Mouse (Mus musculus): ENCODE measurements around the gene Gpr183.

The Gpr183 gene

GRCm38 (mm10) chr14:121964990-121965389 is at the start of gene Gpr183:
TSS of gene Gpr183 (minus strand) at chr14:121965195.
- no peak for DNase-seq (ENCODE audit: low spot score)

GRCm38 (mm10) chr14:122013417-122013951 is 48.5 kb upstream of the Gpr183 start:
- DNase-seq (ENCODE audit: low spot score), result no peak

DNA sequence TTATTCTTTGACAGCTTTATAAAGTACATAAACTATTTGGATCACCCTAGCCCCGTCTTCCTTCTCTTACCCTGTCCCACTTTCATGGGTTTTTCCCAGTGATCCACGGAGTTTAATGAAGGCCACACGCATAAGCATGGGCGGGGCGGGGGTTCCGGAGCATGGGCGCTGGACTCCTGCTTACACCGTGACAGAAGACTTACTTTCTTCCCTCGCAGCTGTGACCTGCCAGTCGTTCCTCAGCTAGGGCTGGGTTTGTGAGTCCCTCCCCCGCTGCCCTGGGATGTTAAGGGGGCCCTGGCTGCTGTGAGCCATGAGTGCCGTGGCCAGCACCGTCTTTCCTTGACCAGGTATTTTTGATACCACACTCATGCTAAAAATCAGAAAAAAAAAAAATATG is 47.8 kb upstream of the Gpr183 start:
- no peak for DNase-seq (ENCODE audit: low spot score)

- no peak for DNase-seq (ENCODE audit: low spot score)
Observed at GRCm38 (mm10) chr14:122012193-122012592, 47.2 kb upstream of the Gpr183 start.

DNA sequence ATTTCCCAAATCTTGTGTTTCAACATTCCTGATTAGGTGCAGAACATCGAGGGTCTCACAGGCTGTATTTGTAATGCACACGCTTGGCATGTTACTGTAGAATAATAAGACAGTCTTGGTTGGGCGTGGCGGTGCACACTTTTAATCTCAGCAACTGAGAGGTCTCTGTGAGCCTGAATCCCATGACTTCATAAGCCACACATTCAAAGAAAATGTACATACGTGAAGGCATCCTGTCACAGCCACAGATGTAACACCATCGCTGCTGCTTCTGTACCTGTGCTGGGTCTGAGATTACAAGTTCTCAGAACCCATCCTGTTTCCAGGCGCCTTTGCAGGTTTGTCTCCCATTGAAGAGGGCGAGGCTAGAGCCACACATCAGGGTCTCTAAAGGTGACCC is 46.8 kb upstream of the Gpr183 start:
- DNase-seq (ENCODE audit: low spot score), result no peak

DNA sequence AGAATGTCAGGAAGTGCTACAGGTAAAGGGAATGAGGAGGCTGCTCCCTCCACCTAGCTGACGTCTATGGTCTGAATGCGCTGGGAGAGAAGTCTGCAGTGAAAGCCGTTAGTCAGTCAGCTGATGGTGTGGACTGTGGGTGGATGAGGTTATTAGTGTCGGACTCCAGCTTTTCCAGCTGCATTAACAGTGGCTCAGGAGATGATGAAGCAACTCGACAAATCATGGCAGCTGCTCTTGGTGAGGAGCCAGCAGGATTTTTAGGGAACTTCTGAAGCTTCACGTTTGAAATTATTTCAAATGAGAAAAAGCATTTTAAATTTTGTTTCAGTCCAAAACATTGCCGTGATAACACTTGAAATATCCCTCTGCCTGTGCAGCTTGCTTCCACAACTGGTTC is 45.3 kb upstream of the Gpr183 start:
- DNase-seq (ENCODE audit: low spot score), result no peak

GRCm38 (mm10) chr14:122009502-122009901 is 44.5 kb upstream of the Gpr183 start:
- DNase-seq (ENCODE audit: low spot score), result no peak

DNA sequence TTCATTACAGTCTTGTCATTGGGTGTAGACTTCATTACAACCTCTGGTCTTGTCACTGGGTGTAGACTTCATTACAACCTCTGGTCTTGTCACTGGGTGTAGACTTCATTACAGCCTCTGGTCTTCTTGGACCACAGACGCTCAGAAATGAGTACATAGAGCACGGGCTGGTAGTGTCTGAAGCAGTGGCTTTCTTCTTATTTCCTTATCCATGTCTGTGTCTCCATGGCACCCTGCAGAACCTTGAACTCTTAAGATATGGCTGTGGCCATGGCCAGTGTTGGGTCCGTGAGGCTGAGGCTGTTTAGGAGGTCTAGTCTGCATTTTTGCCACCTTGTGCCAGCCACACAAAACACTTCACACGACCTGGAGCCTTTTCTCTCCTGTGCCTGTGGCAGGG is 43.3 kb upstream of the Gpr183 start:
- DNase-seq (ENCODE audit: low spot score), result no peak

DNA sequence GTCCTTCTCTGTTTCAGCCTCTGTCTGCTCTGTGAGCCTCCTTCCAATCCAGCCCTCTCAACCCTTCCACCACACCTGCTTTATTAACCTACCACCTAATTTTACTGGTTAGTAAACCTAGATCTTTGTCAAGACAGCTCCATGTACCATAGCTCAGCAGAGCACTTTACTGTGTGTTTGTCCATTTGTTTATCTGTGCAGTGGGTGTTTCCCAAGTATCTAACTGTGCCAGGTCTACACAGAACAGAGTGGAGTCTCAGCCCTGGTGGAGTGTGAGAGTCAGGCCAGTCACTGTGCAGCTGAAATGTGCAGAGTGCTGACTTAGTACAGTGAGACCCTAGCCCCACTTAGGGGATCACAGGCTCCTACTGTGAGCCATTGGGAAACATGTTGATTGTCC is 38.8 kb upstream of the Gpr183 start:
- no peak for DNase-seq (ENCODE audit: low spot score)

GRCm38 (mm10) chr14:122002224-122002623 is 37.2 kb upstream of the Gpr183 start:
- no peak for DNase-seq (ENCODE audit: low spot score)

- DNase-seq (ENCODE audit: low spot score), result no peak
Observed at GRCm38 (mm10) chr14:122000346-122001105, 35.5 kb upstream of the Gpr183 start.

DNA sequence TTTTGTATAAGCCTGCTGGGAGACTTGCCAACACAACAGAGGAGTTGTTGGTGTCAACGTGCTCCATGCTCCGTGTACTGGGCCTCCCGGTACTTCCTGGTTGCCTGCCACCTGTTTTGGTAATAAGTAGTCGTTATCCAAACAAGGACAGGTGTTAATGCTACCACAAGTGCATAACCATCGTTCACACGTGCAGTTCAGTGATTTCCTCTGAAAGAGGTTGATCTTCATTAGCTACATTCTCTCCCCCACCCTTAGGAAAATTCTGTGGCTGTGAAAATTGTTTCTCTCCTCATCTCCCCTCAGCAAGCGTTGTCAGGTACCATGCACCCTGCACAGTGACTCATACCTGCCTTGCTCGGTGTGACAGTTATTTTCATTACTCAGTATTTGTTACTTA is 34.5 kb upstream of the Gpr183 start:
- no peak for DNase-seq (ENCODE audit: low spot score)

- no peak for DNase-seq (ENCODE audit: low spot score)
Observed at GRCm38 (mm10) chr14:121996786-121997185, 31.8 kb upstream of the Gpr183 start.

DNA sequence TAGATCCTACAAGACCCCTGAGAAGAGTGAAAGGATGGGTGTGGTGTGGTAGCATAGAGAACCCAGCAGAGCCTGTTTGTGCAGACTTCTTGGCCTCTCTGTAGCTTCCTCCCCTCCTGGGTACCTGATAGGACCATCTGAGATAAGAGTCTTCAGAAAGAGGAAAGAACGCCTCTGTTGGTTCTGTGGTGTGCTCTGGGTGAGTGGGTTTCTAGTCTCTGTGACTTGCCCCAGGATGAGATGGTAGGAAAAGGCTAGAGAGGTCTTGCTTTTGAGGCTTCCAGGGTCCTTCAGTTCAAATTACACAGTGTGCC is 30.5 kb upstream of the Gpr183 start:
- no peak for DNase-seq (ENCODE audit: low spot score)

DNA sequence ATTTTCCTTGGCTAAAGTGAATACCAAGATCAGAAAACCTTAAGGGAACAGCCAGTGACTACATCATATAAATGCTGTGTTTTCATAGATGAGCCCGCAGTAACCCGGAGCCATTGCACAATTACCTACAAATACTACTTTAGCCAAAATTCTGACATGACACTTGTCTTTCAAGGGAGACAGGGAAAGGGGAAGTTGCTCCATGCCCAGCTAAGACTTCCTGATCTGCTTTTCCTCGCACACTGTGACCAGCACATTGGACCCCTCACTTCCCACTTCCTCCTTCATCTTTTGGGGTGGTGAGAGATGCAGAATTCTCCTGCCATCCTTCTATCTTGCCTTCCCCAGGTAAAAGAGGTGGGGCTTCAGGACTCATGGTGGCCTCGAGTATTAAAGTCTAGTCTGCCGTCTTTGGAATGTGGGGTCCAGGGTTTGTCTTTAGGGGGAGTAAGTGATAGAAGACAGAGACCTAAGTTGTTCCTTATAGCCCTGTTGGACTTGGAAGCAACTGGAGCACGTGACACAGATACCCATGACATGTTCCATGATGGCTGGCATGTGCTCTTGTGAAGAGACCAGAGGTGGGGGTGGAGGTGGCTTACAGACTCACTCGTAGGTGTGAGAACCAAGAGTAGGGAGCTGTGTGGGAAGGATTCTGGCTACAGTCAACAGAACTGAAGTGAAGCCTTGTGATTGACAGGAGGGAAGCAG is 30.0 kb upstream of the Gpr183 start:
- DNase-seq (ENCODE audit: low spot score), result no peak

DNA sequence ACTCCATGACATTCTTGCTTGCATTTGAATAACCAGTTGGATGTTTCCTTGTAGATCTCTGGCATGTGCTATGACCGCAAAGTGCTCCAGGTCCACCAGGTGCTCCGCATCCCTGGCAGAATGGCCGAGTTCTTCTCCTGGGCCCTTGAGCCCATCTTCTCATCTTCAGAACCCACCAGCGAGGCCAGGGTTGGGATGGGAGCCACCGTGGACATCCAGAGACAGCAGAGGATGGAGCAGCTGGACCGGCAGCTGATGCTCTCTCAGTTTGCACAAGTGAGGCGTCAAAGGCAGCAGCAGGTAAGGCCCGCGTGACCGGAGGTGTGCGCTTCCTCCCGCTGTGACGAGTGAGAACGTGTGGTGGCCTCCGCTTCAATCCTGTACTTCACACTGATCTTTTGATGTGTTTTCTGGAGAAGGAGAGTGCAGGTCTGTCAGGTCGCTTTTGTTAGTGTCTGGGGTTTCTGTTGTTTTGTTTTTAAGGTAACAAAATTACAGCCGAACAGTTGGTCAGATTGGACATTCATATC is 29.2 kb upstream of the Gpr183 start:
- DNase-seq (ENCODE audit: low spot score), result no peak

DNA sequence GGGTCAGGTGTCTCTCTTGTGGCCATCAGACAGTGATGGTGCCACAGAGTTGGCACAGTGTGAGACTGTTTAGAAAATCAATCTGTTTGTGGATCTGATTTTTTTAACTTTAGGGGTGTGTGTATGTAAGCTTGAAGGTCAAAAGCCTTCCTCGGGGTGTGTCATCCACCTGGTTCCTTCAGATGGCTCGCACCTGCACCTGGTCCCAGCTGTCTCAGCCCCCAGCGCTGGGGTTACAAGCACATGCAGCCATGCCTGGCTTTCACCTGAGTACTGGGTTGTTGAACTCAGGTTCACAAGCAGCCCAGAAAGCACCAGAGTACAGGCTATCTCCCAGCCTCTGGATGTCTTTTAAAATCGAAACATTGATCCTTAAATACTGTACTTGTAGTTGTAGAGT is 28.6 kb upstream of the Gpr183 start:
- no peak for DNase-seq (ENCODE audit: low spot score)

- no peak for DNase-seq (ENCODE audit: low spot score)
Observed at GRCm38 (mm10) chr14:121992395-121993280, 27.6 kb upstream of the Gpr183 start.

GRCm38 (mm10) chr14:121991921-121992320 is 26.9 kb upstream of the Gpr183 start:
- DNase-seq (ENCODE audit: low spot score), result no peak

DNA sequence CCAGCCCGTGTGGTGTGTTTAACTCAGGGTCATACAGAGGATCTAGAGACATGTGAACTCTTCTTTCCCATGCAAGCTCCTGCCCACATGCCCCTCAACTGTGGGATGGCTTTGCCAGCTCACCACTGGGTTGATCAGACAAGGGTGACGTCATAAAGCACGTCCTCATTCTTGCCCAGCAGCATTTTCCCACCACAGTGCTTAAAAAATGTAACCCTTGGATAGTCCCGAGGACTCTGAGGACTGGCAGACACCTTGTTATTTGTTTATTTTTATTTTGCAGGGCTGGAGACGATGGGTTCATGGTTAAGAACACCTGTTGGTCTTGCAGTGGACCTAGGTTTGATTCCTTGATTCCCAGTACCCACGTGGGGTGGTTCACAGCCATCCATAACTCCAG is 25.9 kb upstream of the Gpr183 start:
- no peak for DNase-seq (ENCODE audit: low spot score)

GRCm38 (mm10) chr14:121989869-121990268 is 24.9 kb upstream of the Gpr183 start:
- DNase-seq (ENCODE audit: low spot score), result no peak

- no peak for DNase-seq (ENCODE audit: low spot score)
Observed at GRCm38 (mm10) chr14:121989331-121989730, 24.3 kb upstream of the Gpr183 start.

Data from urinary bladder, postnatal 10 days (tissue).